Mouse (Mus musculus) granulocyte monocyte progenitor cell, adult 5-6 weeks (primary cell): ENCODE results near the gene Pou3f4. TPM values are rescaled to one million over a fixed set of nuclear protein-coding genes. Genes with fewer than 3 reads are reported as not detected.
"Not testable (repeated sequence)": the region's sequence is repeated elsewhere in the genome, so short reads cannot be mapped to it uniquely, and the experiment has no call there.

ENCODE experiments used
- ATAC-seq: replicated peaks from 2 replicates; pipeline ENCODE4 v1.8.0; 2016; ENCODE audit warnings: mild to moderate bottlenecking, moderate TSS enrichment, inconsistent platforms; ENCODE audit not compliant: poor library complexity, severe bottlenecking
- total RNA-seq, 2 experiments: library from RNA; stranded (forward) in 1 of 2; stranded (reverse) in 1 of 2; fragments of 200-712, 200-1000 nt in 1 of 2; fragments of >200 nt in 1 of 2; fragmentation: Nextera tagmentation in 1 of 2; gene quantifications; 2 replicates each; pipeline ENCODE4 v1.2.3; 2014 to 2017

Pou3f4 gene
- total RNA-seq (2014; fragmentation: Nextera tagmentation) (not detected in 2 replicates), total RNA-seq (2017) (not detected in 2 replicates)

- ATAC-seq: no peak
Measured at GRCm38 (mm10) chrX:110814151-110814571, at the start of gene Pou3f4. Gene Pou3f4, plus strand, starts transcription at chrX:110814280.

GRCm38 (mm10) chrX:110765939-110766338 lies 48.1 kb upstream of the Pou3f4 start:
- no peak for ATAC-seq

GRCm38 (mm10) chrX:110774807-110775206 lies 39.3 kb upstream of the Pou3f4 start:
- ATAC-seq: not testable (repeated sequence)

- no peak for ATAC-seq
Measured at GRCm38 (mm10) chrX:110802502-110802901, 11.6 kb upstream of the Pou3f4 start.

- ATAC-seq: no peak
Measured at GRCm38 (mm10) chrX:110810001-110810578, 4.0 kb upstream of the Pou3f4 start.

GRCm38 (mm10) chrX:110810753-110811506 lies 3.1 kb upstream of the Pou3f4 start:
- no peak for ATAC-seq

GRCm38 (mm10) chrX:110812071-110812470 lies 2.0 kb upstream of the Pou3f4 start:
- ATAC-seq: no peak

- ATAC-seq: no peak
Measured at GRCm38 (mm10) chrX:110813401-110813800, 679 bp upstream of the Pou3f4 start.

GRCm38 (mm10) chrX:110814592-110815548 lies 790 bp downstream of the Pou3f4 start:
- ATAC-seq: no peak; the same call in 1 of the 2 replicates

GRCm38 (mm10) chrX:110815549-110815930 lies 1.5 kb downstream of the Pou3f4 start:
- ATAC-seq: no peak

- no peak for ATAC-seq
Measured at GRCm38 (mm10) chrX:110816609-110817008, 2.5 kb downstream of the Pou3f4 start.

GRCm38 (mm10) chrX:110817211-110817610 lies 3.1 kb downstream of the Pou3f4 start:
- ATAC-seq: no peak

- no peak for ATAC-seq
Measured at GRCm38 (mm10) chrX:110837450-110837849, 23.4 kb downstream of the Pou3f4 start.

GRCm38 (mm10) chrX:110851300-110851699 lies 37.2 kb downstream of the Pou3f4 start:
- ATAC-seq: no peak
